Mouse (Mus musculus) intestine, postnatal 0 days (tissue): ENCODE measurements around the gene Opn3. TPM values are rescaled to one million over a fixed set of nuclear protein-coding genes. Genes with fewer than 3 reads are reported as not detected.

Experiments
- ATAC-seq: fragments of 200-750 bp; cut with Nextera tagmentation; 2 replicates; pipeline ENCODE4 v1.8.0; 2017; ENCODE audit warnings: mild to moderate bottlenecking, moderate TSS enrichment, moderate library complexity
- H3K27ac ChIP-seq: fragments of 300-500 bp; sonication (generic); 2 replicates; pipeline ENCODE4 v1.5.1; 2014; ENCODE audit warnings: mild to moderate bottlenecking, low read depth, low read length, moderate library complexity
- H3K27me3 ChIP-seq: fragments of 300-500 bp; sonication (generic); replicated peaks from 2 replicates; pipeline ENCODE4 v1.6.1; 2014; ENCODE audit warnings: low read length, mixed read lengths; ENCODE audit not compliant: control insufficient read depth, insufficient read depth
- H3K36me3 ChIP-seq: fragments of 300-500 bp; sonication (generic); 2 replicates; pipeline ENCODE4 v1.6.1; 2014; ENCODE audit warnings: mild to moderate bottlenecking, moderate library complexity; ENCODE audit not compliant: control insufficient read depth, insufficient read depth
- H3K4me1 ChIP-seq: fragments of 300-500 bp; sonication (generic); replicated peaks from 2 replicates; pipeline ENCODE4 v1.6.1; 2014; ENCODE audit warnings: antibody characterized with exemption, low read length, mixed read lengths; ENCODE audit not compliant: control insufficient read depth, insufficient read depth
- H3K4me2 ChIP-seq: fragments of 300-500 bp; sonication (generic); replicated peaks from 2 replicates; pipeline ENCODE4 v1.6.1; 2014; ENCODE audit warnings: low read depth, mild to moderate bottlenecking, moderate library complexity
- H3K4me3 ChIP-seq: fragments of 300-500 bp; sonication (generic); 2 replicates; pipeline ENCODE4 v1.5.1; 2014; ENCODE audit warnings: low read depth, low read length
- H3K9ac ChIP-seq: fragments of 300-500 bp; sonication (generic); 2 replicates; pipeline ENCODE4 v1.6.1; 2014; ENCODE audit warnings: mild to moderate bottlenecking, low read depth, low read length
- H3K9me3 ChIP-seq: fragments of 300-500 bp; sonication (generic); 2 replicates; pipeline ENCODE4 v1.6.1; 2016; ENCODE audit warnings: mixed run types; ENCODE audit not compliant: control insufficient read depth
- CTCF ChIP-seq: sonication (generic); IDR thresholded peaks from 2 replicates; pipeline ENCODE4 v1.5.1; 2016; ENCODE audit warnings: low read depth, mild to moderate bottlenecking, control low read depth, antibody characterized with exemption, moderate library complexity
- whole genome bisulfite sequencing: fragments of 180-500 bp; shearing (Covaris S2); extraction: QIAGEN DNeasy Blood & Tissue Kit; methylation state at CpG from one replicate; pipeline ENCODE4 v1.1.7; 2014; 5-methylcytosine and 5-hydroxymethylcytosine counted together
- polyA plus RNA-seq: library from polyadenylated mRNA; unstranded; fragments of >200 nt; fragmentation: Nextera tagmentation; extraction: Ambion mirVana; gene quantifications from 2 replicates; pipeline ENCODE4 v1.2.1, GENCODE M21; 2015

Gene Opn3
- polyA plus RNA-seq, 1 experiment from 2014 or later: 4.5 TPM

- no peaks in the 10 kb centered on the region for H3K36me3 ChIP-seq
- ATAC-seq: no peak
- WGBS: 81% methylated on average over 7 of the region's 7 CpGs
These were observed 22.5 kb downstream of the Opn3 start for GRCm38 (mm10) chr1:175670042-175670441.

GRCm38 (mm10) chr1:175669456-175669855, 23.1 kb downstream of the Opn3 start:
- Histone ChIP-seq H3K4me1 (no peaks in the 10 kb centered on the region), H3K4me2 (no peak overlapping the region), H3K27ac (no peak overlapping the region), H3K9me3 (no peaks in the 10 kb centered on the region), H3K36me3 (no peaks in the 10 kb centered on the region), H3K4me3 (no peak overlapping the region), H3K27me3 (no peaks in the 10 kb centered on the region), H3K9ac (no peak overlapping the region)
- no peak for ATAC-seq
- 87% methylated on average over 3 of the region's 3 CpGs for WGBS
- no peak for TF ChIP-seq CTCF

More at GRCm38 (mm10) chr1:175670042-175670441, 22.5 kb downstream of the Opn3 start:
- TF ChIP-seq CTCF: no peak
- no peak overlapping the region for H3K4me3 ChIP-seq
- no peaks in the 10 kb centered on the region for H3K27me3 ChIP-seq
- H3K4me2 ChIP-seq: no peak overlapping the region
- H3K4me1 ChIP-seq: no peaks in the 10 kb centered on the region
- H3K27ac ChIP-seq: no peak overlapping the region
- no peaks in the 10 kb centered on the region for H3K9me3 ChIP-seq
- H3K9ac ChIP-seq: no peak overlapping the region

GRCm38 (mm10) chr1:175668666-175669405, 23.7 kb downstream of the Opn3 start:
- no peaks in the 10 kb centered on the region for H3K9me3 ChIP-seq
- H3K4me2 ChIP-seq: no peak overlapping the region
- peak; percentile 82 for TF ChIP-seq CTCF
- H3K36me3 ChIP-seq: no peaks in the 10 kb centered on the region
- no peak overlapping the region for H3K4me3 ChIP-seq
- 72% methylated on average over 5 of the region's 5 CpGs for WGBS
- ATAC-seq: peak; percentile 45; the same call in 1 of the 2 replicates
- no peaks in the 10 kb centered on the region for H3K27me3 ChIP-seq
- no peak overlapping the region for H3K9ac ChIP-seq
- no peaks in the 10 kb centered on the region for H3K4me1 ChIP-seq
- no peak overlapping the region for H3K27ac ChIP-seq

GRCm38 (mm10) chr1:175659900-175660299, 32.7 kb downstream of the Opn3 start:
- no peak for ATAC-seq
- H3K4me3 ChIP-seq: no peak overlapping the region
- H3K9ac ChIP-seq: no peak overlapping the region
- H3K27me3 ChIP-seq: no peaks in the 10 kb centered on the region
- no peaks in the 10 kb centered on the region for H3K9me3 ChIP-seq
- TF ChIP-seq CTCF: no peak
- H3K27ac ChIP-seq: no peak overlapping the region
- H3K36me3 ChIP-seq: no peaks in the 10 kb centered on the region
- no peak overlapping the region for H3K4me2 ChIP-seq
- 94% methylated on average over 4 of the region's 4 CpGs for WGBS
- no peaks in the 10 kb centered on the region for H3K4me1 ChIP-seq

- Histone ChIP-seq H3K9me3 (no peaks in the 10 kb centered on the region), H3K9ac (no peak overlapping the region), H3K4me1 (no peaks in the 10 kb centered on the region), H3K27me3 (no peaks in the 10 kb centered on the region), H3K36me3 (no peaks in the 10 kb centered on the region), H3K27ac (no peak overlapping the region), H3K4me2 (no peak overlapping the region), H3K4me3 (no peak overlapping the region)
- no peak for TF ChIP-seq CTCF
- ATAC-seq: no peak
- 93% methylated on average over 4 of the region's 4 CpGs for WGBS
These were observed 44.0 kb downstream of the Opn3 start for GRCm38 (mm10) chr1:175648615-175649014.

- WGBS: 25% methylated on average over 9 of the region's 9 CpGs
- H3K9me3 ChIP-seq: no peaks in the 10 kb centered on the region
- H3K27me3 ChIP-seq: no peaks in the 10 kb centered on the region
- H3K27ac ChIP-seq: no peak overlapping the region
- no peak overlapping the region for H3K4me2 ChIP-seq
- no peak overlapping the region for H3K4me3 ChIP-seq
- H3K36me3 ChIP-seq: no peaks in the 10 kb centered on the region
- H3K4me1 ChIP-seq: no peaks in the 10 kb centered on the region
- ATAC-seq: no peak
- TF ChIP-seq CTCF: no peak
- no peak overlapping the region for H3K9ac ChIP-seq
These were observed 45.6 kb downstream of the Opn3 start for GRCm38 (mm10) chr1:175646952-175647351.
